Mouse (Mus musculus) lung, adult 2 months (tissue): ENCODE measurements at regions not wholly inside any gene's neighbourhood (a gene's known extent, or its start where the extent isn't known, plus 50 kb on each side); places are given as distances from the start of the nearest gene placed in this dataset.

Experiments
- DNase-seq: peaks from one replicate; pipeline ENCODE4 v3.0.0; 2022
- H3K4me1 ChIP-seq: fragments of 200-500 bp; 2 replicates; pipeline ENCODE4 v1.6.1; 2011; ENCODE audit warnings: low read length; ENCODE audit not compliant: control insufficient read depth, insufficient read depth
- H3K4me3 ChIP-seq: fragments of 200-500 bp; replicated peaks from 2 replicates; pipeline ENCODE3; 2011; ENCODE audit warnings: low read depth, mild to moderate bottlenecking, control low read depth, low read length; ENCODE audit errors: extremely low read depth
- CTCF ChIP-seq: fragments of 200-500 bp; IDR thresholded peaks from 2 replicates; pipeline ENCODE4 v1.5.1; 2011; ENCODE audit warnings: mild to moderate bottlenecking, low read length, control low read depth; ENCODE audit not compliant: insufficient read depth
- POLR2A ChIP-seq: fragments of 200-500 bp; IDR thresholded peaks from 2 replicates; pipeline ENCODE4 v1.6.1; 2011; ENCODE audit warnings: low read depth, mild to moderate bottlenecking, control low read depth, low read length, borderline replicate concordance; ENCODE audit errors: extremely low read depth
- WGBS: fragments of 180-500 bp; shearing (Covaris S2); methylation state at CpG from one replicate; pipeline ENCODE4 v1.1.7; 2018; 5-methylcytosine and 5-hydroxymethylcytosine counted together

DNA sequence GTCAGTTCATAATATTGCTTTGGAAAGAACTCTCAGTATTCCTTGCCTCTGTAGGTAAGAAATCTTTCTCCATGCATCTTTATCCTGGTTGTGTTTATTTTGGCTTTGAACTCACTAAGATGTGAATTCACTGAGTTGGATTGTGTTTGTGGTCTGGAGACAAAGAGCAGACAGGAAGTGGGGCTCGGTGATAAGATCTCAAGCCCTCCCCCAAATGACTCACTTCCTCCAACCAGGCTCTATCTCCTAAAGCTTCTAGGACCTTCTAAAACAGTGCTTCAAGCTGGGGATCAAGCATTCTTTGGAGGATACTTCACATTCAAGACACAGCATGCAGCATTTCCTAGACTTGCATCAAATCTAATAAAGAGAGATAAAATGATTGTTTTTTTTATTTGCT is 395.5 kb upstream of the Nrp1 start:
- TF ChIP-seq CTCF, result no peak
- TF ChIP-seq POLR2A, result no peak
- H3K4me3 ChIP-seq, result no peak overlapping the region
- H3K4me1 ChIP-seq, result peaks cover 14% of the 10 kb centered on the region
- DNase-seq, result no peak
- WGBS, result 39% methylated on average over 1 of the region's 1 CpGs

- 54% methylated on average over 6 of the region's 6 CpGs for WGBS
- Histone ChIP-seq H3K4me3 (no peak overlapping the region), H3K4me1 (peaks cover 14% of the 10 kb centered on the region)
- no peak for TF ChIP-seq CTCF
- TF ChIP-seq POLR2A, result no peak
- DNase-seq, result no peak
These were observed 394.8 kb upstream of the Nrp1 start for GRCm38 (mm10) chr8:127963625-127964024.

DNA sequence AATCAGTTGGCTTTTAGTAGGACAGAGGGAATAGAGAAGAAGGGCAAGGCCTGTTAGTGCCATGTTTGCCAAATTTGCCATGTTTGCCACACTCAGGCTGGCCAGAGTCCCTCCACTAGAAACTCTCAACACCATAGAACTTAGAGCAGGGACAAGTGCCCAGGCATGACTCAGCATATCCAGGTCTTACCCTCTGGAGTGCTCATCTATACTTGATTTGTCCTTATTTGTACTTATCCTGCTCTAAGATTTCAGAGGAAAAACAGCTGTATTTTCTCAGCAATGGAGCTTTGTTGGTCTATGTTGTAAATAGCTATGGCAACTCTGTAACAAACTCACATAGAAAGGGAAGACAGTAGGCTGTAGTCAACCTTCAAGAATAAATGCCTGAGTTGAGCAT is 393.6 kb upstream of the Nrp1 start:
- no peak overlapping the region for H3K4me3 ChIP-seq
- peaks cover 14% of the 10 kb centered on the region for H3K4me1 ChIP-seq
- DNase-seq, result no peak
- TF ChIP-seq POLR2A (no peak), CTCF (no peak)

GRCm38 (mm10) chr8:127965341-127965740 is 393.1 kb upstream of the Nrp1 start:
- peaks cover 14% of the 10 kb centered on the region for H3K4me1 ChIP-seq
- no peak overlapping the region for H3K4me3 ChIP-seq
- 81% methylated on average over 2 of the region's 2 CpGs for WGBS
- DNase-seq, result no peak
- TF ChIP-seq CTCF, result no peak
- TF ChIP-seq POLR2A, result no peak

DNA sequence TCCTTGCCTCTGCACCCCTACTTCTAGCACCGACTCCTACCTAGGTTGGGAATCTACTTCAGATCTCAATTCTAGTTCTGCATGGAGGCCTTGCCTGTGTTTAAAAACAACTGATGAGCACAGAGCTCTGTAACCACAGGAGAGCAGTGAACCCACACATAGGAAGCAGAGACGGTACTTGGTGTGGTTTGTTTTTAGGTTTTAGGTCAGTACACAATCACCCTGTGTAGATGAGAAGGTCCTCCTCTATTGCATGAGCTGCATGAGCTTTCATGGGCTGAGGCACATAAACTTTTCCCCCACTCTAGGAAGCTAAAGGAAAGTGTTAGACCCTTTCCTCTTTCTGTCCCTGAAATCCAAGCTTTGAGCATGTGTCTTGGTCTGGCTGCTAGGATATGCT is 390.4 kb upstream of the Nrp1 start:
- WGBS, result 87% methylated on average over 2 of the region's 2 CpGs
- no peak for DNase-seq
- Histone ChIP-seq H3K4me1 (peaks cover 12% of the 10 kb centered on the region), H3K4me3 (no peak overlapping the region)
- TF ChIP-seq CTCF (no peak), POLR2A (no peak)

DNA sequence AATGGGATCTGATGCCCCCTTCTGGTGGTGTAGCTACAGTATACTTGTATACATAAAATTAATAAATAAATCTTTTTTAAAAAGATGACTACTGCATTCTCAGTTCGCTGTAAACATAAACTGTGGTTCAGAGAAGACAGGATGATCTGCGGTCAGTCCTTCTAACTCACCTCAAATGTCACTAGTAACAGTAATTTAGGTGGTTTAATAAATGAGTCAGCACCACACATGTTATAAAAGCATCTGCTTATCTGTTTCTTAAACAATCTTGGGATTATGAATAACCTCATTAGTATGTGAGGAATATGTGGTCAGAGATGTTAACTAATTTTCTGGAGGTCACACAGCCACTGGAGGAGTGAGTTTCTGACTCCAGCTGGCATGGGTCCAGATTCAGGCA is 385.2 kb upstream of the Nrp1 start:
- Histone ChIP-seq H3K4me3 (no peak overlapping the region), H3K4me1 (no peaks in the 10 kb centered on the region)
- no peak for DNase-seq
- WGBS, result 98% methylated on average over 2 of the region's 2 CpGs
- no peak for TF ChIP-seq CTCF
- no peak for TF ChIP-seq POLR2A

GRCm38 (mm10) chr8:127977746-127978145 is 380.7 kb upstream of the Nrp1 start:
- no peak for DNase-seq
- TF ChIP-seq POLR2A (no peak), CTCF (no peak)
- Histone ChIP-seq H3K4me3 (no peak overlapping the region), H3K4me1 (no peaks in the 10 kb centered on the region)
- WGBS, result 77% methylated on average over 2 of the region's 2 CpGs

- no peak for TF ChIP-seq POLR2A
- TF ChIP-seq CTCF, result no peak
- Histone ChIP-seq H3K4me1 (no peaks in the 10 kb centered on the region), H3K4me3 (no peak overlapping the region)
- no peak for DNase-seq
- WGBS, result 58% methylated on average over 5 of the region's 5 CpGs
These were observed 379.0 kb upstream of the Nrp1 start for GRCm38 (mm10) chr8:127979180-127980030.

DNA sequence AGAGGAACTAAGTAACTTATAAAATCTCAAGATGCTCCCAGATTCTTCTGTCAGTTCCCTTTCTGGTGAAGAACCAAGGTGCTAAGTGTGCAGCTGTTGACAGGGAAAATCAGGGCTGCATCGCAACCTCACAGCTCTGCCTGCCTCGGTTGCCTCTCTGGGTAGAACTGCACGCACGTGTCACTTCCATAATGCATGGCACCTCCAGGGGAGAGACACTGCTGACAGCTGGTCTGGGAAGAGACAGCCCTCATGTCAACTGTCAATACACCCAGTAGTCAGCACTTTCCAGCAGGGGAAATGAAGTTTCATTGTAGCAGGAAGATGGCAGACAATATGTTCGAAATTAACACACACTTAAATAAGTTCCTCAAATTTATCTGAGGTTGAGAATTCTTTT is 376.2 kb upstream of the Nrp1 start:
- TF ChIP-seq CTCF (no peak), POLR2A (no peak)
- 74% methylated on average over 5 of the region's 5 CpGs for WGBS
- H3K4me3 ChIP-seq, result no peak overlapping the region
- DNase-seq, result no peak
- H3K4me1 ChIP-seq, result no peaks in the 10 kb centered on the region

- H3K4me1 ChIP-seq, result no peaks in the 10 kb centered on the region; the same call in 1 of the 2 replicates
- no peak for DNase-seq
- 76% methylated on average over 6 of the region's 6 CpGs for WGBS
- TF ChIP-seq CTCF, result no peak
- no peak for TF ChIP-seq POLR2A
- no peak overlapping the region for H3K4me3 ChIP-seq
These were observed 372.8 kb upstream of the Nrp1 start for GRCm38 (mm10) chr8:127985616-127986015.
